Mouse (Mus musculus) lung, postnatal 0 days (tissue): ENCODE data around the gene Ccdc90b.

Experiments
- CTCF ChIP-seq: IDR thresholded peaks from 2 replicates; pipeline ENCODE4 v1.5.1; 2016; ENCODE audit warnings: antibody characterized with exemption, mild to moderate bottlenecking
- EP300 ChIP-seq: IDR thresholded peaks from 2 replicates; pipeline ENCODE4 v1.6.1; 2016; ENCODE audit warnings: antibody characterized with exemption, mild to moderate bottlenecking, control low read depth

GRCm38 (mm10) chr7:92610830-92611229, 49.9 kb downstream of the Ccdc90b start:
- TF ChIP-seq CTCF, result no peak
- no peak for TF ChIP-seq EP300
